ENCODE assay signal across 9 mouse cellular contexts in genomic region chr2:25469969-25470368, GRCm38 (mm10). TPM values are rescaled to one million over a fixed set of nuclear protein-coding genes. Genes with fewer than 3 reads are reported as not detected.
DNase-seq lines count a peak whose midpoint lies in the region; ATAC-seq lines count a peak whose summit lies in the region.
"Had no signal": no experiment of that assay in that cellular context is flagged by ENCODE, and none has a peak within 500 bp of the region (broad histone marks: within the 10 kb centered on the region; RNA-seq: fewer than 3 reads in every experiment).

Gene Ptgds, minus strand, starts transcription at chr2:25470046.

- H3K36me3 ChIP-seq in hindbrain, embryonic 13.5 days, result no peaks in the 10 kb centered on the region
- H3K36me3 ChIP-seq in hindbrain, embryonic 11.5 days (ENCODE audit: control insufficient read depth, insufficient read depth, low read length), result no peaks in the 10 kb centered on the region
- H3K36me3 ChIP-seq in heart, embryonic 13.5 days, result no peaks in the 10 kb centered on the region

- H3K4me3 ChIP-seq in hindbrain, embryonic 13.5 days, result no peak within 1 kb of the TSS
- no peak within 1 kb of the TSS for H3K4me3 ChIP-seq in hindbrain, embryonic 11.5 days (ENCODE audit: low read depth, low read length)
- H3K4me3 ChIP-seq in brown adipose tissue, adult 24 weeks (ENCODE audit: insufficient read depth, low read depth, low read length), result no peak within 1 kb of the TSS
- no peak within 1 kb of the TSS for H3K4me3 ChIP-seq in heart, embryonic 13.5 days

- peak within 1 kb of the TSS; percentile 73 for H3K27ac ChIP-seq in hindbrain, embryonic 13.5 days
- H3K27ac ChIP-seq in hindbrain, embryonic 11.5 days (ENCODE audit: low read depth, low read length), result no peak within 1 kb of the TSS
- H3K27ac ChIP-seq in brown adipose tissue, adult 24 weeks (replicated peaks; ENCODE audit: low read depth, low read length), result no peak within 1 kb of the TSS
- peak within 1 kb of the TSS; percentile 86 for H3K27ac ChIP-seq in heart, embryonic 13.5 days (replicated peaks)

- H3K9me3 ChIP-seq in hindbrain, embryonic 13.5 days, result no peaks in the 10 kb centered on the region
- H3K9me3 ChIP-seq in hindbrain, embryonic 11.5 days (ENCODE audit: control insufficient read depth, low read length), result no peaks in the 10 kb centered on the region
- no peaks in the 10 kb centered on the region for H3K9me3 ChIP-seq in heart, embryonic 13.5 days

- no peak within 1 kb of the TSS for H3K9ac ChIP-seq in hindbrain, embryonic 13.5 days
- no peak within 1 kb of the TSS for H3K9ac ChIP-seq in hindbrain, embryonic 11.5 days (ENCODE audit: low read depth, low read length)
- H3K9ac ChIP-seq in heart, embryonic 13.5 days, result peak within 1 kb of the TSS; percentile 44; the same call in 1 of the 2 replicates

- H3K27me3 ChIP-seq in hindbrain, embryonic 13.5 days, result 0 out of 2 replicates have a peak, but pooled peaks cover 2% of the 10 kb centered on the region
- H3K27me3 ChIP-seq in hindbrain, embryonic 11.5 days (ENCODE audit: control insufficient read depth, insufficient read depth, low read length), result no peaks in the 10 kb centered on the region
- no peaks in the 10 kb centered on the region for H3K27me3 ChIP-seq in heart, embryonic 13.5 days (replicated peaks)

- ATAC-seq in hindbrain, embryonic 13.5 days (ENCODE audit: low FRiP score), result no peak
- ATAC-seq in hindbrain, embryonic 11.5 days (ENCODE audit: low FRiP score), result no peak
- no peak for ATAC-seq in heart, embryonic 13.5 days (ENCODE audit: extremely low read depth, insufficient number of reproducible peaks, low FRiP score, low TSS enrichment)

- no peak within 1 kb of the TSS for H3K4me2 ChIP-seq in hindbrain, embryonic 13.5 days
- H3K4me2 ChIP-seq in hindbrain, embryonic 11.5 days (replicated peaks; ENCODE audit: low read depth, low read length), result no peak within 1 kb of the TSS
- peak within 1 kb of the TSS; percentile 24 for H3K4me2 ChIP-seq in heart, embryonic 13.5 days

- WGBS in hindbrain, embryonic 13.5 days, result 61% methylated on average over 6 of the region's 6 CpGs
- WGBS in hindbrain, embryonic 11.5 days, result 54% methylated on average over 6 of the region's 6 CpGs
- WGBS in heart, embryonic 13.5 days, result 28% methylated on average over 6 of the region's 6 CpGs

- DNase-seq in hindbrain, embryonic 11.5 days (ENCODE audit: low spot score), result no peak
- no peak for DNase-seq in left cerebral cortex, adult 8-10 months (ENCODE audit: low spot score in 2 of 2)
- DNase-seq in urinary bladder, postnatal 36 days (ENCODE audit: low spot score in 2 of 2), result no peak
- DNase-seq in right cerebral cortex, postnatal 25 days, result no peak
- DNase-seq in lung, postnatal 14 days, result no peak

- peaks cover 27% of the 10 kb centered on the region for H3K4me1 ChIP-seq in hindbrain, embryonic 13.5 days (replicated peaks)
- no peaks in the 10 kb centered on the region for H3K4me1 ChIP-seq in hindbrain, embryonic 11.5 days (replicated peaks; ENCODE audit: control insufficient read depth, insufficient read depth, low read length)
- peaks cover 27% of the 10 kb centered on the region for H3K4me1 ChIP-seq in brown adipose tissue, adult 24 weeks (ENCODE audit: control insufficient read depth, insufficient read depth, insufficient read length, low read length)
- peaks cover 40% of the 10 kb centered on the region for H3K4me1 ChIP-seq in heart, embryonic 13.5 days

RNA-seq across cellular contexts. Expression of gene Ptgds, which starts in this region (rescaled TPM):
- polyA plus RNA-seq in hindbrain, embryonic 13.5 days (2015; fragmentation: Nextera tagmentation; extraction: Ambion mirVana), result 50.3 and 50.5 TPM in 2 replicates
- 0.39 and 0.64 TPM in 2 replicates for polyA plus RNA-seq in hindbrain, embryonic 11.5 days (2014; fragmentation: Nextera tagmentation; extraction: Ambion mirVana)
- polyA plus RNA-seq in brown adipose tissue, adult 24 weeks (2012; ENCODE audit: insufficient read depth, insufficient read length, missing spikeins), result 15.2 and 46.8 TPM in 2 replicates
- 19.8 and 20.7 TPM in 2 replicates for polyA plus RNA-seq in heart, embryonic 13.5 days (2015; fragmentation: Nextera tagmentation; extraction: Ambion mirVana)
- 1,000 to 10,000 TPM; 1,862 to 2,386 (median 2,226) TPM for total RNA-seq in left cerebral cortex, adult 8-10 months (2022)
- total RNA-seq: gastrocnemius, adult 18-20 months had no signal

Comparison
In these comparisons a context has a peak if more than half of its experiments do, and no peak if none do; other contexts are left out.
1. H3K27ac ChIP-seq: peak in hindbrain, embryonic 13.5 days (single experiment) and heart, embryonic 13.5 days (single experiment); none in hindbrain, embryonic 11.5 days (single experiment) and brown adipose tissue, adult 24 weeks (single experiment).